Mouse (Mus musculus): ENCODE data around the gene Ilf2. TPM values are rescaled to one million over a fixed set of nuclear protein-coding genes. Genes with fewer than 3 reads are reported as not detected.

Gene Ilf2
- polyA plus RNA-seq, 1 experiment from 2014 or later, result 219 TPM

DNA sequence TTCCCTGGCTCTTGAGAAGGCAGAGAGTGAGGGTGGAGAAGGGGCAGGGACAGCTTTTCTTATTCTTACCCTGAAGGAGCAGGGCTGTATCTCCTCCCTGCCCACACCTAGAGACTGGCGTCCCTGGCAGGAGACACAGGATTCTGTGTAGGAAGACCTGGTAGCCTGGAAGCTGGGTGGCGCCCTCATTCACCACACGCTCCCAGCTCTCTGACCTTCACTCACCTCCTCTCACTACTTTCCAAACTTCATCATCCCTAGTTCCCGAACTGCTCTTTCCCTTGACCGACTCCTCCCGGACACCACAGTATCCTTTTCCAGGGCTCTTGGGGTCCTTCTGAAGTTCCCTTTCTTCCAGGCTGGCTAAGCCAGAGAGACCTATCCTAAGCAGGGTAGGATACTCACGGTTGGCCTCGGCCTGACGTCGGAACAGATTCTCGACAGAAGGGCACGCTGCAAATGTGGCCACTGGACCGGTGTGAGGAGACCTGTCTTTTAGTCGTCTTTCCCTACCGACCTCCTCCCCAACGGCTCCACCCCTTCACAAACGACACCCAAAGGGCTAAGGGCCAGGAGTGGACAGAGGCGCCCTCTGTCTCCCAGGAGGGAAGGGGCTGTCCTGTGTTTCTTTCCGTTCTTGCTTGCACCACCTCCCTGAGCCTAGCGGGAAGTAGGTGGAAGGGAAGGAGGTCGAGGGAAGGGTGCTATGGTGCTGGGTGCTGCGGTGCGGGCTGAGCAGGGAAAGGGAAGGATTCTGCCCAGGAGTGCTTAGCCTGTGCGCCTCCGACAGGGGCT, 38.1 kb downstream of the Ilf2 start, which contains the start of the genes S100a1 and S100a13:
S100a1 (minus strand) TSS at position 597 of the 795 bp plus-strand sequence.
S100a13 (plus strand) TSS at position 640 of the 795 bp plus-strand sequence.
- H3K27me3 ChIP-seq, result no peaks in the 10 kb centered on the region
- peak within 1 kb of the TSS; percentile 93 for H3K4me2 ChIP-seq
- WGBS, result 5% methylated on average over 25 of the region's 25 CpGs
- H3K4me1 ChIP-seq, result peaks cover 19% of the 10 kb centered on the region
- H3K4me3 ChIP-seq, result peak within 1 kb of the TSS; percentile 46
- peak within 1 kb of the TSS; percentile 52; the same call in 1 of the 2 replicates for H3K27ac ChIP-seq
- peak; percentile 43; the same call in 1 of the 2 replicates for ATAC-seq (ENCODE audit: borderline replicate concordance, extremely low read depth, low FRiP score, low TSS enrichment)
- H3K9ac ChIP-seq, result peak within 1 kb of the TSS; percentile 39
- no peaks in the 10 kb centered on the region for H3K36me3 ChIP-seq
- H3K9me3 ChIP-seq, result no peaks in the 10 kb centered on the region

DNA sequence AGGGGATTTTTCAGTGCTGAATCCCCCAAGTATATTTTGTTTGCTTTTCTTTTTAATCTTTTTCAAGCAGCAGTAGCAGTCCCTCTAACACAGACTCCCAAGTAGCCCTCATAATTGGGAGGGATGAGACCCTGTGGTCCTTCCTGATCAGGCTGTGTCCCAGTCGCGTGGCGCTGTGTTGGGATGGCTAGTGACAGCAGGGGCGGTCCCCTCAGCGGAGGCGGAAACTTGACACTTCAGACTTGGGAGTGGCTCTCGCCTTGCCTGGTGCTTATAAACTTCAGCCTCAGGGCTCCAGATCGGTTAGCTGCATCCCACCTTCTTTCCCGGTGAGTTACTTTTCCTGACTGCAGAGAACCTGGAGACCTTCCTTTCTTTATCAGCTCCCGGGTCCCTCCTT, 38.8 kb downstream of the Ilf2 start:
- peak; percentile 82 for ATAC-seq (ENCODE audit: borderline replicate concordance, extremely low read depth, low FRiP score, low TSS enrichment)
- WGBS, result 0% methylated on average over 10 of the region's 10 CpGs
- Histone ChIP-seq H3K4me2 (peak overlapping the region; percentile 93), H3K27me3 (no peaks in the 10 kb centered on the region), H3K9me3 (no peaks in the 10 kb centered on the region), H3K36me3 (no peaks in the 10 kb centered on the region), H3K27ac (peak overlapping the region; percentile 52; the same call in 1 of the 2 replicates), H3K4me1 (peaks cover 19% of the 10 kb centered on the region), H3K4me3 (peak overlapping the region; percentile 46), H3K9ac (peak overlapping the region; percentile 39)

DNA sequence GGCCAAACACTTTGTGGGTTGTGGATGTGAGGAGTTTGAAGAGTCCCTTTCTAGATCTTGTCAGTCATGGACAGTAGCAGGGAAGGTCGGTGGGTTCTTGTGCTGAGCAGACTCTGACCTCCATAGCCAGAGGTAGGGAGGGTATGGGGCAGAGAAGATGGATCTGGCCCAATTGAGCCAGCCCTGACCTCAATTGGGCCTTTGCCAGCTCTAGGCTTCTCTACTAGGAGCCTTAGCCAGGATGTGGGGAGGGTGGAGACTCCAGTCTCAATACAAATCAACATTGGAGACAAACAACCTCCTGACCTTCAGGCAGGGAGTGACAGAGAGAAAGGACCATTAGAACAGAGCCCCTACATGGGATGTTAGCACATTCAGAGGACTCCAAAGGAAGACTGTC, 39.3 kb downstream of the Ilf2 start:
- 0 out of 2 replicates have a peak, but pooled peaks have one; percentile 20 for ATAC-seq (ENCODE audit: borderline replicate concordance, extremely low read depth, low FRiP score, low TSS enrichment)

GRCm38 (mm10) chr3:90515789-90516188, 39.9 kb downstream of the Ilf2 start:
- H3K4me1 ChIP-seq, result peaks cover 19% of the 10 kb centered on the region
- no peaks in the 10 kb centered on the region for H3K9me3 ChIP-seq
- no peaks in the 10 kb centered on the region for H3K36me3 ChIP-seq
- H3K4me2 ChIP-seq, result peak overlapping the region; percentile 93
- no peaks in the 10 kb centered on the region for H3K27me3 ChIP-seq
- no peak for ATAC-seq (ENCODE audit: borderline replicate concordance, extremely low read depth, low FRiP score, low TSS enrichment)
- H3K27ac ChIP-seq, result no peak overlapping the region
- H3K9ac ChIP-seq, result no peak overlapping the region
- 87% methylated on average over 4 of the region's 4 CpGs for WGBS
- H3K4me3 ChIP-seq, result no peak overlapping the region

More for the DNA sequence above, 39.3 kb downstream of the Ilf2 start:
- Histone ChIP-seq H3K4me1 (peaks cover 19% of the 10 kb centered on the region), H3K4me2 (peak overlapping the region; percentile 93), H3K9me3 (no peaks in the 10 kb centered on the region), H3K36me3 (no peaks in the 10 kb centered on the region), H3K27me3 (no peaks in the 10 kb centered on the region), H3K27ac (0 out of 2 replicates have a peak overlapping the region, but pooled peaks have one; percentile 52), H3K9ac (peak overlapping the region; percentile 39), H3K4me3 (peak overlapping the region; percentile 46)
- WGBS, result 45% methylated on average over 1 of the region's 1 CpGs

DNA sequence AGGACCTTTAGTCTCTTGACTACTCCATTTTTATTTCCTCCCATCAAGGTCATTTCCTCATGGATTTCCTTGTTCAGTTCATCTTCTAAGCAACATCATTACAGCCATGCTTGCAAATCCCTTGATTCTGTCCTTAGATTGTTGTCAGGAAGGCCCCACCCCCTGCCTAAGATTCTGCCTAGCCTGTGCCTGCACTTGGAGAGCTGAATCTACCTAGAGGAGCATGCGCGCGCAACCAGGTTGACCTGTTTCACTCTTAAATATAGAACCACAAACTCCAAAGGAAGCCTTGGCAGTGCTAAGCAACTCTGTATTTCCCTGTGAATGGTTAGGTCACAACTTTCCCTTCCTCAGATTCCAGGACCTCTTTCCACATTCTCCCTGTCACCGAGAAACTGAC, 41.8 kb downstream of the Ilf2 start:
- Histone ChIP-seq H3K36me3 (no peaks in the 10 kb centered on the region), H3K4me3 (no peak overlapping the region), H3K9ac (no peak overlapping the region), H3K27me3 (no peaks in the 10 kb centered on the region), H3K9me3 (no peaks in the 10 kb centered on the region), H3K4me2 (no peak overlapping the region), H3K4me1 (peaks cover 19% of the 10 kb centered on the region), H3K27ac (no peak overlapping the region)
- 66% methylated on average over 4 of the region's 4 CpGs for WGBS
- no peak for ATAC-seq (ENCODE audit: borderline replicate concordance, extremely low read depth, low FRiP score, low TSS enrichment)

GRCm38 (mm10) chr3:90525421-90525820, 49.5 kb downstream of the Ilf2 start:
- no peak overlapping the region for H3K4me2 ChIP-seq
- H3K27ac ChIP-seq, result no peak overlapping the region
- H3K36me3 ChIP-seq, result no peaks in the 10 kb centered on the region
- no peaks in the 10 kb centered on the region for H3K27me3 ChIP-seq
- H3K9ac ChIP-seq, result no peak overlapping the region
- WGBS, result 50% methylated on average over 4 of the region's 4 CpGs
- no peaks in the 10 kb centered on the region for H3K9me3 ChIP-seq
- peaks cover 15% of the 10 kb centered on the region for H3K4me1 ChIP-seq
- no peak for ATAC-seq (ENCODE audit: borderline replicate concordance, extremely low read depth, low FRiP score, low TSS enrichment)
- H3K4me3 ChIP-seq, result no peak overlapping the region

DNA sequence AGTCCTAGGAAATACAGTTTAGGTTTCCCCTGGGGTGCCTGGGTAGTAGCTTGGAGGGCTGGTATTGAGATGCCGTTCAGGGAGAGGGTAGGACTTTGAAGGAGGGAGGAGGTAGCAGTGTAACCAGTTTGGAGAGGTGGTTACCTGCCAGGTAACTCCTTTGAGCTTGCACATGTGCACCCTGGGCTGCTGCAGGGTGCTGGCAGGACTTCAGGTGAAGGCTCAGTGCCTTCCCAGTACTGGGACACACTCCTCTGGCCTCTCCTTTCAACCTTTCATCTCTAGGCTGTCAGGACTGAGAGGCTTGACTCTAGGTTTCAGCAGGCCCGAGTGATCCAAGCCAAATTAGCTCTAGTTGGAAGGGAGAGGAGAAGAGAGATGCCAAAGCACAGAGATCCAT, 50.1 kb downstream of the Ilf2 start:
- H3K27ac ChIP-seq, result peak overlapping the region; percentile 54
- ATAC-seq (ENCODE audit: borderline replicate concordance, extremely low read depth, low FRiP score, low TSS enrichment), result no peak
- 46% methylated on average over 2 of the region's 2 CpGs for WGBS

GRCm38 (mm10) chr3:90526580-90526979, 50.7 kb downstream of the Ilf2 start, which contains the start of gene S100a14:
S100a14 (plus strand) TSS chr3:90526856.
- Histone ChIP-seq H3K9me3 (no peaks in the 10 kb centered on the region), H3K36me3 (no peaks in the 10 kb centered on the region), H3K4me1 (peaks cover 15% of the 10 kb centered on the region), H3K27me3 (no peaks in the 10 kb centered on the region), H3K4me3 (no peak within 1 kb of the TSS), H3K4me2 (peak within 1 kb of the TSS; percentile 14; the same call in 1 of the 2 replicates), H3K27ac (peak within 1 kb of the TSS; percentile 54), H3K9ac (no peak within 1 kb of the TSS)
- WGBS, result 31% methylated on average over 5 of the region's 5 CpGs
- ATAC-seq (ENCODE audit: borderline replicate concordance, extremely low read depth, low FRiP score, low TSS enrichment), result peak; percentile 90

More for the DNA sequence above, 50.1 kb downstream of the Ilf2 start:
- H3K9me3 ChIP-seq, result no peaks in the 10 kb centered on the region
- H3K4me3 ChIP-seq, result no peak overlapping the region
- H3K4me1 ChIP-seq, result peaks cover 15% of the 10 kb centered on the region
- H3K4me2 ChIP-seq, result no peak overlapping the region
- no peak overlapping the region for H3K9ac ChIP-seq
- H3K27me3 ChIP-seq, result no peaks in the 10 kb centered on the region
- no peaks in the 10 kb centered on the region for H3K36me3 ChIP-seq

DNA sequence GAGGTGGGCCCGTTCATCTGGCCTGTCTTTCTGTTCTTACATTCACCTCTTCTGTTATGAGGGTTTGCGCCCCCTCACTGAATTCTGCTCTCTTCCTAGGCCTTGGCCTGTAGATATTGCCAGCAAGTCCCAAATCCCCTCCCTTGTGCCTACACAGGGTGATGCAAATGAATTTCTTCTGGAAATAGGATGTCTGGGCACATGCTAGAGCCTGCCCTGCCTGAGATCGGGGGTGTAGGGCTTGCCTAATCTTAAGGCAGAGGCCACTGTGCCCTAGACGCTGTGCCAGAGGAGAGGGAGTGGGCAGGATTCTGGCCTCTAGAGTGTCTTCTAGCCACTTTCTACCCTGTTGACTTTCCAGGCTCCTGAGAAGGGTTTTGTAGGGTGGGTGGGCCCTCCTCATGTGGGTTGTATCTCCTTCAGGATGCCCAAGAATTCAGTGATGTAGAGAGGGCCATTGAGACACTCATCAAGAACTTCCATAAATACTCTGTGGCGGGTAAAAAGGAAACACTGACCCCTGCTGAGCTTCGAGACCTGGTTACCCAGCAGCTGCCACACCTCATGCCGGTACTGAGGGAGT, 51.5 kb downstream of the Ilf2 start:
- H3K27me3 ChIP-seq, result no peaks in the 10 kb centered on the region
- H3K27ac ChIP-seq, result no peak overlapping the region
- H3K9ac ChIP-seq, result no peak overlapping the region
- no peak for ATAC-seq (ENCODE audit: borderline replicate concordance, extremely low read depth, low FRiP score, low TSS enrichment)
- WGBS, result 75% methylated on average over 7 of the region's 7 CpGs
- no peaks in the 10 kb centered on the region for H3K36me3 ChIP-seq
- peak overlapping the region; percentile 14; the same call in 1 of the 2 replicates for H3K4me2 ChIP-seq
- H3K4me1 ChIP-seq, result peaks cover 15% of the 10 kb centered on the region
- no peaks in the 10 kb centered on the region for H3K9me3 ChIP-seq
- no peak overlapping the region for H3K4me3 ChIP-seq

DNA sequence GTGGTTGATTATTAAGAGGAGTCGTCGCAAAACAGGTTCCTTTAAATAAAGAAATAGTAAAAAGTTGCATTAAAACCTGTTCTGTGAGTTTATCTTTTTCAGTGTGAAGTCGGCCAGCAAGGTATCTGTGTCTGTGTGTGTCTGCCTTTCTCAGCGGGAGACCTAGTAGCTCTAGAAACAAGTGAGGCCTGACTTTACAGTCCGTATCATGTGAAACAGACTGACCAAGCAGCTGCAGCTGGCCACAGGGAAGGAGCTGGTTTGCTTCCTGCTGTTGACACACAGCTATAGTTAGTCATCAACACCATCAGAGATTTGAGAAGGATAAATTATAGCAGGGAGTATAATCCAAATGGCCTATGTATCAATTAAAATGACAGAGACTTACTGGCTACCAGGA, 55.8 kb downstream of the Ilf2 start:
- no peak for ATAC-seq (ENCODE audit: borderline replicate concordance, extremely low read depth, low FRiP score, low TSS enrichment)
- 59% methylated on average over 5 of the region's 5 CpGs for WGBS

DNA sequence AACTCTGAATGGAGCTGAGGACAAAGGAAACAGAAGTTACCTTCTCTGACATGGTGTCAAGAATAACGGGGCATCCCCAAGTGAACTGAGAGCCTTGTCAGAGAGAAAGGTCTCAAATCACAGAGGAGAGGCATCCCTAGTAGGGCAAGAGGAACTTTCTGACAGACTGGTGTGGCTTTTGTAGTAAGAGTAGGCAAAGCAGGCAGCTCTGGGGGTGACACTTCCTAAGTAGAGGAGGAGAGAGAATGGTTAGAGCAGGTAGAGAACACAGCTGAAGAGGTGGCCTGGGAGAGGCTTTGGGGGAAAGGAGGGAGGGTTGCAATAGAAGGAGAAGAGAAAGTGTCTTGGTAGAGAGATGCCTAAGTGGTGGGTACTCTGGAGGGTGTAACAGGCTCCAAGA, 59.5 kb downstream of the Ilf2 start:
- no peak overlapping the region for H3K27ac ChIP-seq
- no peaks in the 10 kb centered on the region for H3K36me3 ChIP-seq
- H3K9ac ChIP-seq, result no peak overlapping the region
- 63% methylated on average over 1 of the region's 1 CpGs for WGBS
- 0 out of 2 replicates have a peak, but pooled peaks cover 9% of the 10 kb centered on the region for H3K4me1 ChIP-seq
- no peaks in the 10 kb centered on the region for H3K27me3 ChIP-seq
- H3K4me3 ChIP-seq, result no peak overlapping the region
- H3K4me2 ChIP-seq, result no peak overlapping the region
- no peaks in the 10 kb centered on the region for H3K9me3 ChIP-seq
- ATAC-seq (ENCODE audit: borderline replicate concordance, extremely low read depth, low FRiP score, low TSS enrichment), result no peak

More for the DNA sequence above, 55.8 kb downstream of the Ilf2 start:
- no peak overlapping the region for H3K4me3 ChIP-seq
- H3K27me3 ChIP-seq, result no peaks in the 10 kb centered on the region
- H3K9ac ChIP-seq, result no peak overlapping the region
- H3K4me2 ChIP-seq, result no peak overlapping the region
- no peaks in the 10 kb centered on the region for H3K9me3 ChIP-seq
- no peaks in the 10 kb centered on the region for H3K36me3 ChIP-seq
- H3K27ac ChIP-seq, result no peak overlapping the region
- peaks cover 2% of the 10 kb centered on the region; the same call in 1 of the 2 replicates for H3K4me1 ChIP-seq
